Mouse (Mus musculus): ENCODE data around the gene Ttc39a. TPM values are rescaled to one million over a fixed set of nuclear protein-coding genes. Genes with fewer than 3 reads are reported as not detected.

Ttc39a gene
- polyA plus RNA-seq, 1 experiment = 16.3 TPM

DNA sequence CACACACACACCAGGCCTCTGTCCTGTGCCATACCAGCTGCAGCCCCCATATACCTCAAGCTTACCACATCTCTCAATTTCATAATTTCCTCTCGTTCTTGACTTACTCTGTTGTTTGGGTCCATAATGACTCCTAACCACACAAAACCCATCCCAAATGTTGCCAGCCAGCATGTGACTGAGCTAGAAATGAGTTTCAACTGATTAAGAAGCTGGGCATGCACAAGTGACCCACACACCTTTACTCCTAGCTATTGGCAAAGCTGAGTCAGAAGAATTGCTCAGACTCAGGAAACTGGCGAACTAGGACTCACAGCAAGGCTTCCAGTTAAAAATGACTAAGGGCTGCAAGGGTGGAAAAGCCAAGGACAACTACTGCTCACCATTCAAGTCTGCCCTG is 75.0 kb downstream of the Ttc39a start:
- Histone ChIP-seq H3K27ac (ENCODE audit: insufficient read depth, low read length) (no peak overlapping the region), H3K4me3 (replicated peaks; ENCODE audit: insufficient read depth, low read depth, low read length) (no peak overlapping the region), H3K4me1 (ENCODE audit: control insufficient read depth, insufficient read depth, low read length) (no peaks in the 10 kb centered on the region), H3K27me3 (ENCODE audit: control insufficient read depth, insufficient read depth, low read length) (no peaks in the 10 kb centered on the region)
- TF ChIP-seq CTCF (IDR thresholded peaks at IDR 0.05; ENCODE audit: borderline replicate concordance, insufficient read depth, low read depth, low read length) (no peak), POLR2A (IDR thresholded peaks at IDR 0.05; ENCODE audit: borderline replicate concordance, insufficient read depth, low read length) (no peak)
- DNase-seq = no peak
- WGBS = 80% methylated on average over 2 of the region's 2 CpGs

DNA sequence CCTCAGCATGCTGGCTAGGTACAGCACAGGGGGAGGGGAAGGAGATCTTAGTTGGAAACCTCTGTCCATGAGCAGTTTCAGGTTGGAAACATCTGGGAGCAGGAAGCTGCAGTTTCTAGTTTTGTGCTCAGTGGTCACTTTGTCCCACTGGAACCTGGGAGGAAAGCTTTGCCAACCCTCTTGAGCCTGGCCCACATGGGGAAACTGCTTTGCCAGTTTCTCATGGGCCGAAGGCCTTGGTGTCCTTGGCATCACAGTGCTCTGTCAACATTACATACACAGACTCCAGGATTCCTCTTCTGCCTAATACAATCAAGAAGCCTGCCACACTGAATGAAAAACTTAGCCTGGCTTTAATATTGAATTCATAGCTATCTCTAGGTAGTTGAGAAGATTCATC is 76.3 kb downstream of the Ttc39a start:
- no peaks in the 10 kb centered on the region for H3K27me3 ChIP-seq (ENCODE audit: control insufficient read depth, insufficient read depth, low read length)
- DNase-seq = no peak
- H3K4me1 ChIP-seq (ENCODE audit: control insufficient read depth, insufficient read depth, low read length) = no peaks in the 10 kb centered on the region
- no peak overlapping the region for H3K27ac ChIP-seq (ENCODE audit: insufficient read depth, low read length)
- WGBS = 79% methylated on average over 1 of the region's 1 CpGs
- no peak overlapping the region for H3K4me3 ChIP-seq (replicated peaks; ENCODE audit: insufficient read depth, low read depth, low read length)
- no peak for TF ChIP-seq POLR2A (IDR thresholded peaks at IDR 0.05; ENCODE audit: borderline replicate concordance, insufficient read depth, low read length)
- TF ChIP-seq CTCF (IDR thresholded peaks at IDR 0.05; ENCODE audit: borderline replicate concordance, insufficient read depth, low read depth, low read length) = no peak

DNA sequence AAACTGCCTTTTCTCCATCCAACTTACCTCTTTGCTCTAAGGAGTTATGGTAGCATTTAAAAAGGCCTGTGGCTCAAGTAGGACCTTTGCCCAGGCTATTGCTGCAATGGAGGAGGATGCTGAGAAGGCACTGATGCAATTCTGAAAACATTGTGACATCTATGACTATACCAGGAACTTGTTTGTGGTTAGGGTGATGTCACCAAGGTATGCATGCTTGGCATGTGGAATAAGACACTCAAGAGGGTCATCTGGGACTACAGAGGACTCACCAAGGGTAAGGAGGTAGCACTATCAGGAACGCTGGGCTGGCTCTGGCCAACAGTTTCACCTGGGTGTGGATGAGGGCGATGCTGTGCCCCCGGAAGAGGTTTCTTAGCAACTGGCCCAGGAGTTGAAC is 78.2 kb downstream of the Ttc39a start, which contains the start of gene Rnf11:
Gene Rnf11 (minus strand): TSS at position 108 of the 400 bp plus-strand sequence.
- WGBS = 85% methylated on average over 3 of the region's 3 CpGs
- Histone ChIP-seq H3K27ac (ENCODE audit: insufficient read depth, low read length) (no peak within 1 kb of the TSS), H3K4me3 (replicated peaks; ENCODE audit: insufficient read depth, low read depth, low read length) (no peak within 1 kb of the TSS), H3K4me1 (ENCODE audit: control insufficient read depth, insufficient read depth, low read length) (no peaks in the 10 kb centered on the region), H3K27me3 (ENCODE audit: control insufficient read depth, insufficient read depth, low read length) (no peaks in the 10 kb centered on the region)
- TF ChIP-seq CTCF (IDR thresholded peaks at IDR 0.05; ENCODE audit: borderline replicate concordance, insufficient read depth, low read depth, low read length) (no peak), POLR2A (IDR thresholded peaks at IDR 0.05; ENCODE audit: borderline replicate concordance, insufficient read depth, low read length) (no peak)
- DNase-seq = no peak

DNA sequence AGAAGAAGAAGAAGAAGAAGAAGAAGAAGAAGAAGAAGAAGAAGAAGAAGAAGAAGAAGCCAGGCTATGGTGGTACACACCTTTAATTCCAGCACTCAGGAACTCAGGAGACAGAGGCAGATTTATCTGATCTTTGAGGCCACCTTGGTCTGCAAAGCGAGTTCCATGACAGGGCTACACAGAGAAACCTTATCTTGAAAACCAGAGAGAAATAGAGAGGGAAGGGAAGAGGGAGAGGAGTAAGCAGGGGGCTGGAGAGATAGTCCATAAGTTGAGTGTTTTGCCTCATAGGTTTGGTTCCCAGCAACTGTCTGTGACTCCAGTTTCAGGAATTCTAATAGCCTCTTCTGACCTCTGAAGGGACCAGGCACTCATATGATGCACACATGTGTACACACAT is 82.4 kb downstream of the Ttc39a start:
- H3K4me3 ChIP-seq (replicated peaks; ENCODE audit: insufficient read depth, low read depth, low read length) = no peak overlapping the region
- no peak overlapping the region for H3K27ac ChIP-seq (ENCODE audit: insufficient read depth, low read length)
- WGBS = 87% methylated on average over 1 of the region's 1 CpGs
- no peaks in the 10 kb centered on the region for H3K4me1 ChIP-seq (ENCODE audit: control insufficient read depth, insufficient read depth, low read length)
- TF ChIP-seq CTCF (IDR thresholded peaks at IDR 0.05; ENCODE audit: borderline replicate concordance, insufficient read depth, low read depth, low read length) = no peak
- no peak for TF ChIP-seq POLR2A (IDR thresholded peaks at IDR 0.05; ENCODE audit: borderline replicate concordance, insufficient read depth, low read length)
- no peaks in the 10 kb centered on the region for H3K27me3 ChIP-seq (ENCODE audit: control insufficient read depth, insufficient read depth, low read length)
- no peak for DNase-seq

DNA sequence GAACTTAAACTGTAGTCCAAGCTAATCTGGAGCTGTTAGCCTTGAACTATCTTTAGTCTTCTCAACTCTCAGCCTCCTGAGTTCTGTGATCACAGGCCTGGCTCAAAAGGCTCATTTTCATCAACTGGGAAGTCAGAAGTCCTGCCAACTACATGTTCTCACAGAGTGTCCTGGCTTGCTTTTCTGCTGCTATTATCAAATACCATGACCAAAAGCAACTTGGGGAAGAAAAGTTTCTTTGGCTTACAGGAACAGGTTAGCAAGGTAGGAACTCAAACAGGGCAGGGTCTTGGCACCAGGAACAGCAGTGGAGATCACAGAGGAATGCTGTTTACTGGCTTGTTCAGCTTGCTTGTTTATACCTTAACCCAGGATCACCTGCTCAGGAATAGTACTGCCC is 87.2 kb downstream of the Ttc39a start:
- no peak for TF ChIP-seq POLR2A (IDR thresholded peaks at IDR 0.05; ENCODE audit: borderline replicate concordance, insufficient read depth, low read length)
- no peak for DNase-seq

More for the DNA sequence above, 87.2 kb downstream of the Ttc39a start:
- Histone ChIP-seq H3K4me3 (replicated peaks; ENCODE audit: insufficient read depth, low read depth, low read length) (no peak overlapping the region), H3K4me1 (ENCODE audit: control insufficient read depth, insufficient read depth, low read length) (no peaks in the 10 kb centered on the region), H3K27ac (ENCODE audit: insufficient read depth, low read length) (no peak overlapping the region), H3K27me3 (ENCODE audit: control insufficient read depth, insufficient read depth, low read length) (no peaks in the 10 kb centered on the region)

Other genes with a start within 250 kb of the Ttc39a start
- 113 and 120 TPM in 2 replicates for gene Osbpl9, start 204.4 kb upstream of the Ttc39a start, polyA plus RNA-seq (2012; rRNA removed)
- gene Calr4, start 172.1 kb upstream of the Ttc39a start, polyA plus RNA-seq (2012; rRNA removed) = 1.3 and 1.8 TPM in 2 replicates
- gene Eps15, start 126.4 kb upstream of the Ttc39a start, polyA plus RNA-seq (2012; rRNA removed) = 131 and 135 TPM in 2 replicates
- gene Rnf11, start 78.1 kb downstream of the Ttc39a start, polyA plus RNA-seq (2012; rRNA removed) = 145 and 161 TPM in 2 replicates
- gene 4930522H14Rik, start 124.7 kb downstream of the Ttc39a start, polyA plus RNA-seq (2012; rRNA removed) = not detected in 2 replicates

Data from cerebellum, adult 2 months (tissue).